Mouse (Mus musculus) heart, embryonic 11.5 days (tissue): ENCODE data around the gene C87436. TPM values are rescaled to one million over a fixed set of nuclear protein-coding genes. Genes with fewer than 3 reads are reported as not detected.

Experiments
- ATAC-seq: fragments of 200-750 bp; cut with Nextera tagmentation; replicated peaks from 2 replicates; pipeline ENCODE4 v1.8.0; 2017; ENCODE audit warnings: moderate library complexity; ENCODE audit not compliant: insufficient number of reproducible peaks, low FRiP score, low TSS enrichment
- H3K27ac ChIP-seq: fragments of 300-500 bp; sonication (generic); 2 replicates; pipeline ENCODE4 v1.5.1; 2014; ENCODE audit warnings: mild to moderate bottlenecking, low read depth, low read length
- H3K27me3 ChIP-seq: fragments of 300-500 bp; sonication (generic); 2 replicates; pipeline ENCODE4 v1.6.1; 2014; ENCODE audit warnings: mild to moderate bottlenecking, low read length, mixed read lengths; ENCODE audit not compliant: control insufficient read depth, insufficient read depth
- H3K36me3 ChIP-seq: fragments of 300-500 bp; sonication (generic); 2 replicates; pipeline ENCODE4 v1.6.1; 2014; ENCODE audit warnings: mild to moderate bottlenecking, low read length, moderate library complexity, mixed read lengths; ENCODE audit not compliant: control insufficient read depth, insufficient read depth
- H3K4me1 ChIP-seq: fragments of 300-500 bp; sonication (generic); 2 replicates; pipeline ENCODE4 v1.6.1; 2014; ENCODE audit warnings: low read length; ENCODE audit not compliant: control insufficient read depth, insufficient read depth
- H3K4me2 ChIP-seq: fragments of 300-500 bp; sonication (generic); 2 replicates; pipeline ENCODE4 v1.6.1; 2014; ENCODE audit warnings: mild to moderate bottlenecking, moderate library complexity
- H3K4me3 ChIP-seq: fragments of 300-500 bp; sonication (generic); 2 replicates; pipeline ENCODE4 v1.5.1; 2014; ENCODE audit warnings: low read depth, low read length
- H3K9ac ChIP-seq: fragments of 300-500 bp; sonication (generic); 2 replicates; pipeline ENCODE4 v1.6.1; 2014; ENCODE audit warnings: mild to moderate bottlenecking, low read depth, low read length, moderate library complexity
- H3K9me3 ChIP-seq: fragments of 300-500 bp; sonication (generic); replicated peaks from 2 replicates; pipeline ENCODE4 v1.6.1; 2016; ENCODE audit warnings: low read length; ENCODE audit not compliant: control insufficient read depth
- WGBS: fragments of 180-500 bp; shearing (Covaris S2); extraction: QIAGEN DNeasy Blood & Tissue Kit; methylation state at CpG from one replicate; pipeline ENCODE4 v1.1.7; 2014; ENCODE audit not compliant: insufficient replicate concordance; 5-methylcytosine and 5-hydroxymethylcytosine counted together
- polyA plus RNA-seq: library from polyadenylated mRNA; unstranded; fragments of >200 nt; fragmentation: Nextera tagmentation; extraction: Ambion mirVana; gene quantifications from 2 replicates; pipeline ENCODE4 v1.2.1, GENCODE M21; 2014

Gene C87436
- polyA plus RNA-seq, 1 experiment from 2014 or later, result 16.7 TPM

DNA sequence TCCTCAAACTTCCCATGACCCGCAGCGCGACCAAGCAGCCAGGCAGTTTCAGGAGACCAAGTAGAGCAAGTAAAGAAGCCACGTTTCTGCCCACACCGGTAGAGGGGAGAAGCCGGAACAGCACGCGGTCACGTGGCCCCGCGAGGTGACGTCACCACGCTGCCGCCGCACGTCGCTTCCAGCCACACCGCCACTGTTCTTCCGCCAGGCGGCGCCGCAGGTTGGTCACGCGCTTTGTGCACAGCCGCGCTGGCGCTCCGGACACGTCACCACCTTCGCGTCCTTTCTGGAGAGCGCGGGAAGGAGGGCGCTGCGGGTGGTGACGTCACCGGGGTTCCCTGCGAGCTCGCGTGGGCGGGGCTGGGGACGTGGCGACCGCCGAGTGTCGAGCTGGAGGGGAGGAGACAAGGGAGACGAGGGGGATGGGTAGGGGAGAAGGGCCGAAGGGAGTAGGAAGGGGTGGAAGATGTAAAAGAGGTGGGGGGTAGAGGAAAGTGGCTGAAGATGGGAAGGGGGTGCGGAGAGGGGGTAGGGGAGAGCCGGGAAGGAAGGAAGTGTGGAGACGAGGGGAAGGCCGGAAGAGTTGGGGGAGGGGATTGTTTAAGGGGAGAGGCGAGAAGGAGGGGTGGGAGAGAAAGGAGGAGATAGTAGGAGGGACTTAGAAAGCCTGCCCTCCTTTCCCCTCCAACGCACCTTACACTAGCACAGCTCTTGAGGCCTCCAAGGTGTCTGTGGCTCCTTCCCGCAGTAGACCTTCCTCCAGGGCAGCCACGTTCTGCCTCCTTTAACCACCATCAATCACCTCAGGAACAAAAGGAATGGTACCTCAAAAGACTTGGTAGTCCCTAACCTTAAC is 34.2 kb downstream of the C87436 start:
- H3K9me3 ChIP-seq, result no peaks in the 10 kb centered on the region
- H3K9ac ChIP-seq, result peak overlapping the region; percentile 79
- H3K36me3 ChIP-seq, result peaks cover 4% of the 10 kb centered on the region; the same call in 1 of the 2 replicates
- H3K4me3 ChIP-seq, result peak overlapping the region; percentile 33
- no peaks in the 10 kb centered on the region for H3K27me3 ChIP-seq
- peaks cover 7% of the 10 kb centered on the region for H3K4me1 ChIP-seq
- peak; percentile 91 for ATAC-seq
- WGBS, result under 1% methylated on average over 56 of the region's 56 CpGs
- H3K4me2 ChIP-seq, result peak overlapping the region; percentile 73
- peak overlapping the region; percentile 85 for H3K27ac ChIP-seq

DNA sequence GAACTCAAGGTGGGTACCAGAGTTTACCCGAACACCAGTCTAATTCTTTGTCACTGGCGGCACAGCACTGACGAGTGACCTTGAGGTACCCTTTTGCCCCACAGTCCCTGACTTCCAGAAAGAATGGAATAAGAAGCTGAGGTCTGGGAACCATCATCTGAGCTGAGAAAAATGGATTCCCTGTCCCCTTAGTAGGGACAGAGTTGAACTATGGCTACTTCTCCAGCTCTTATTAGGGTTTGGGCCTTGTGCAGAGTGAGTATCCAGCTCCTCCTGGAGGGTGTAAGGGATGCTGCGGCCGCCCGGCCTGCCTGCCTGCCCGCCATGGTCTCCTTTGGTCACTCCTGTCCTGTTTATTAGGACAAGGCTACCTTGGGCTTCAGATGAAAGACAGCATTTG is 34.9 kb downstream of the C87436 start:
- H3K4me3 ChIP-seq, result peak overlapping the region; percentile 33
- 68% methylated on average over 7 of the region's 7 CpGs for WGBS
- peaks cover 7% of the 10 kb centered on the region for H3K4me1 ChIP-seq
- peak overlapping the region; percentile 81 for H3K27ac ChIP-seq
- H3K4me2 ChIP-seq, result peak overlapping the region; percentile 65
- no peaks in the 10 kb centered on the region for H3K9me3 ChIP-seq
- peaks cover 4% of the 10 kb centered on the region; the same call in 1 of the 2 replicates for H3K36me3 ChIP-seq
- no peaks in the 10 kb centered on the region for H3K27me3 ChIP-seq
- peak overlapping the region; percentile 61 for H3K9ac ChIP-seq
- no peak for ATAC-seq

DNA sequence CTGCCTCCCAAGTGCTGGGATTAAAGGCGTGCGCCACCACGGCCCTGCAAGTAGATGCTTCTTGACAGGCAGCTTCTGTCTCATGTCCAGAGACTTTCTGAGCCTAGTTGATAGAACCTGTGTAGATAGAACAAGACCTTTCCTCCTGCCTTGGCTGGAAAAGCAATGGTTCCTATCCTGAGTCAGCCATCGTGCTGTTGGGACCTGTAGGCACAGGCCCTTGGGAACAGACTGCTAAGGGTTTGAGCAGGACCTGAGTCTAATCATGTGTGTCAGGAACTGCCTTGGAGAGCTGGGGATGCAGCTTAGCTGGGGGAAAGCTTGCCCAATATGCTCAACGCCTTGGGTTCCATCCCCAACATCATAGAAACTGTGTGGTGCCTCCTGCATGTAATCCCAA is 35.9 kb downstream of the C87436 start:
- Histone ChIP-seq H3K27ac (no peak overlapping the region), H3K9ac (no peak overlapping the region), H3K4me2 (no peak overlapping the region), H3K27me3 (no peaks in the 10 kb centered on the region), H3K4me1 (peaks cover 12% of the 10 kb centered on the region), H3K9me3 (no peaks in the 10 kb centered on the region), H3K4me3 (no peak overlapping the region), H3K36me3 (peaks cover 4% of the 10 kb centered on the region; the same call in 1 of the 2 replicates)
- no peak for ATAC-seq
- WGBS, result 92% methylated on average over 5 of the region's 5 CpGs

DNA sequence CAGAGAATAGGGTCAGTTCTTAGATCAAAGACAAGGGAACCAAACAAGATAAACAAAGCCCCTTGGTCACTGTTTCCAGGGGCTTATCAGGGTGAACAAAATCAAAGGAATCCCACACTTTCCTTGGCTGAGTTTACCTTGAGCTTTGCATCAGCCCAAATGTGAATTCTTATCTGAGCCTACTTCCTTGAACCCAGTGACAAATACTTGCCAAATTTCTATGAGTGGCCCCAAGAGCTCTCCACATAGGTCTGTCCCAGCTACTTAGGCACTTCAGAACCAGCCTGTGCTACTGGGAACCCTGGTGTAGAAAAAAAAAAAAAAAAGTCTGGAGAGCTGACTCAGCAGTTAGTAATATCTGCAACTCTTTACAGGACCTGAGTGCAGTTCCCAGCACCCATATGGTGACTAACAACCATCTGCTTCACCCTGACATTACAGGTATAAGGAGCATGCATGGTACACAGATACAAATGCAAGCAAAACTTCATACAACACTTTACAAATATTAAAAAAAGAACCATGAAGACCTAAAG is 36.5 kb downstream of the C87436 start:
- Histone ChIP-seq H3K9me3 (no peaks in the 10 kb centered on the region), H3K4me2 (no peak overlapping the region), H3K27ac (peak overlapping the region; percentile 54), H3K4me1 (peaks cover 17% of the 10 kb centered on the region), H3K27me3 (no peaks in the 10 kb centered on the region), H3K36me3 (peaks cover 1% of the 10 kb centered on the region; the same call in 1 of the 2 replicates), H3K9ac (no peak overlapping the region), H3K4me3 (no peak overlapping the region)
- ATAC-seq, result no peak

DNA sequence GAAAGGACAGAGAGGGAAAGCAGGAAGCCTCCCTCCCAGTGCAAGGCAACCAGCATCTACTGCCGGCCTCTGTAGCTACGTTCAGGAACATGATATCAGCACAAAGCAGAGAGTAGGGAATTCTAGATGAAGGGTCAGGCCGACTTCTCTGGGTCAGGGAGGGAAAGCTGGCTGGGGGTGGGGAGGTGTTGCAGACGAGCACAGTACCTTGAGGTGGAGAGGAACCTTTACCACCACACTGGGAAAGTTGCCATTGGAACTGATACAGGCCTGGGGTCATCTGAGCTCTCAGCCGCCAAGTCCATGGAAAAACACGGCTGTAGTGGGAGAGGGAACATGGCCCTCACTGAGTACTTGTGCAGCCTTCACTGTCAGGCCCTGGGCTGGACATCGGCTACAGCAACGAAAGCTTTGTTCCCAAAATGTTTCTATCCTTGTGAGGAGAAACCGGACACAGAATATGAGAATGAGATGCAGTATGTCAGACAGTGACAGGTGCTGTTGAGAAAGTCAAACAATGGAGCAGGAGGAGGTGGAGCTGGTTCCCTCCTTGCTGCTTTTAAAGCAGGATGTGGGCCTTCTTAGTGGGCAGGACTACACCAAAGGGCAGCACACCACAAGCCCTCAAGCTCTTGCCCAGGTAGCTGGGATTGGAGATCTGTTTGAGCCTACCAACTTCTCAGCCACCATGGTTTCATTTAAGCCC is 37.4 kb downstream of the C87436 start:
- no peak overlapping the region for H3K4me2 ChIP-seq
- H3K27ac ChIP-seq, result peak overlapping the region; percentile 54
- H3K27me3 ChIP-seq, result no peaks in the 10 kb centered on the region
- no peaks in the 10 kb centered on the region for H3K36me3 ChIP-seq
- H3K4me1 ChIP-seq, result peaks cover 26% of the 10 kb centered on the region
- no peak overlapping the region for H3K4me3 ChIP-seq
- no peak for ATAC-seq
- no peaks in the 10 kb centered on the region for H3K9me3 ChIP-seq
- 49% methylated on average over 9 of the region's 9 CpGs for WGBS
- no peak overlapping the region for H3K9ac ChIP-seq

DNA sequence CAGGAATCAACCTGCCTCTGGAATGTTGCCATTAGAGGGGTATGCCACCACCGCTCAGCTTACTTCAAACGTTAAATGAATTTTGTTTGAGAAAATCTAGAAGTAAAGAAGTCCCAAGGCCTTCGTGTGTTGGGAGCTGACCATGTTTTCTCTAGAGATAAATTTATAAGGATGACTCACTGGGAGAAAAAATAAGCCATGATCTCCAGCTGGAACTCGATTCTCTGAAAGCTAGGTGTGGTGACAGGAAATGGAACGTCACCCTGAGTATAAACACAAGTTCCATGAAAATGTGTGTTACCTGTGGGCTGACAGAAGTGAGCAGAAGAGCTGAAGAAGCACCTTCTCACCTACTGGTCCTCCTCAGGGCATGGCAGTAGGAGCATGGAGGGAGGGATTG is 38.8 kb downstream of the C87436 start:
- WGBS, result 65% methylated on average over 5 of the region's 5 CpGs
- no peak overlapping the region for H3K4me3 ChIP-seq
- no peak for ATAC-seq
- peak overlapping the region; percentile 30; the same call in 1 of the 2 replicates for H3K27ac ChIP-seq
- no peaks in the 10 kb centered on the region for H3K9me3 ChIP-seq
- H3K36me3 ChIP-seq, result no peaks in the 10 kb centered on the region
- H3K9ac ChIP-seq, result no peak overlapping the region
- no peak overlapping the region for H3K4me2 ChIP-seq
- H3K4me1 ChIP-seq, result peaks cover 28% of the 10 kb centered on the region
- H3K27me3 ChIP-seq, result no peaks in the 10 kb centered on the region

DNA sequence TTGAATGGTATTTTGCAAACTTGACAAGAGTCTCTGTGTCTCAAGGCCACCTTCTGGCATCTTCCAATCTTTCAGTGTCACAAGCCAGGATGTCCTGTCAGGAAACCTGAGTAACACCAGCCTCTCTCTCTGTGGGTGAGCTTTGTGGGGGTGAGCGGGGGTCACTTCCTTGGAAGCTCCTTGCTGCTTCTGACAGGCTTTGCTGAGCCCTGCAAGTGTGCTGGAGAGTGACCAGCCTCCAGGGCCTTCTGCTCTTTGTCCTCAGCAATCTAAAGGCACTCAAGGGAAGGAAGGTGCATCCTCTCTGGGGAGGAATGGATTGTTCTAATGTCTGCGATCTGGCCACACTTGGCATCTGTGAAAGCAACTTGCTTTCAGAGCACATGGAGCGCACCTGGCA is 41.1 kb downstream of the C87436 start:
- Histone ChIP-seq H3K27ac (peak overlapping the region; percentile 73), H3K4me2 (no peak overlapping the region), H3K9ac (no peak overlapping the region), H3K27me3 (no peaks in the 10 kb centered on the region), H3K36me3 (no peaks in the 10 kb centered on the region), H3K4me3 (no peak overlapping the region), H3K4me1 (peaks cover 21% of the 10 kb centered on the region), H3K9me3 (no peaks in the 10 kb centered on the region)
- ATAC-seq, result no peak
- 56% methylated on average over 3 of the region's 3 CpGs for WGBS

DNA sequence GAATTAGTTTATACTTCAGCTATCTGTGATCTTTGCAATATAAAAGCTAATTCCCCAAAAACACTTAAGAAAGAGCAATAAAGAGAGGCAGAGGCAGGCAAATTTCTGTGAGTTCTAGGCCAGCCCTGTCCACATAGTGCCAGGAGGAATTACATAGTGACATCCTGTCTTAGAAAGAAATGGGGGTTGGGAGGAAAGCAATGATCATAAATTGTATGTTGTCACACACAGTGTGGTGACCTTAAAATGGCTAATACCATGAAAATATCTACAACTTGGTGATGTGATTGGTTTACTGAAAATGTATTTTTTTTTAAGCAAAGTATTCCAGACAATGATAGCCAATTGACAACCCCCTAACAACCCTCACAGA is 41.6 kb downstream of the C87436 start:
- Histone ChIP-seq H3K9ac (0 out of 2 replicates have a peak overlapping the region, but pooled peaks have one; percentile 0), H3K9me3 (no peaks in the 10 kb centered on the region), H3K36me3 (no peaks in the 10 kb centered on the region), H3K27ac (peak overlapping the region; percentile 73), H3K4me3 (no peak overlapping the region), H3K4me2 (no peak overlapping the region), H3K27me3 (no peaks in the 10 kb centered on the region), H3K4me1 (peaks cover 21% of the 10 kb centered on the region)
- no peak for ATAC-seq
